Mouse (Mus musculus): ENCODE measurements around the gene Cpa1. TPM values are rescaled to one million over a fixed set of nuclear protein-coding genes. Genes with fewer than 3 reads are reported as not detected.

Gene Cpa1
- polyA plus RNA-seq, 1 experiment, result 0.15 TPM

DNA sequence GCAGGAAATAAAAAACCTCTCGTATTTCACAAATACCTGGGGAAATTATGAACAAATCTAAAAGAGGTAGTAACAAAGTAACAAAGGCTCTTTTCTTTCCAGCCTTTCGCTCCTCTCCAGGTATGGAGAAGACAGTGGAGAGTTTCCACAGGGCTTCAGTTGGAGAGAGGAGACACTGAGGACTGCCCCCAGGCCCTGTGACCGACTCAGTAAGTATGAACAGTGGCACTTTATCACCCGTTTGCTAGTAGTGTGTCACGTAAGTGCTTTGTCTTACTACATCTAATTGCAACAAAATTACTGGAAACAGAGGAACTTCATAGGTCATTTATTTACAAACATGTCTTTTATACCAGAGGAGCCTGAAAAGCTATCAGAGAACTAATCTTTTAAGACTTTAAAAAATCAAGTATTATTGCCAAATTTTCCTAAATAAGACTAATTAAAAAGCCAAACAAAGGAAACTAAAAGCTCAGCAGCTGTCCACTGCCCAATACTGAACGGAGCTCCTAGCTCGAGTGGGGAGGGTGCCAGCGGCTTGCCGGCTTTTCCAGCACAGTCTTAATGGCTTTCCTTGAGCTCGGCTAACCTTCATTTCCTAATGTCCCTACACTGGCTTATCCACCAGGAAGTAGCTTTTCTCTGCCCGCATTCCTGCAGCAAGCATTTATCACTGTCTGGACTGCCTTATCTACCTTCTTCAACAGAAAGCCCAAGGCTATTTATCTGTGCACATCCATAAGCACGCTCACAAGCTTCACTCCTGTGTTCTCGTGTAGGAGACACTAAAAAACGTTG, 34.9 kb downstream of the Cpa1 start:
- no peak for DNase-seq (ENCODE audit: low spot score)

DNA sequence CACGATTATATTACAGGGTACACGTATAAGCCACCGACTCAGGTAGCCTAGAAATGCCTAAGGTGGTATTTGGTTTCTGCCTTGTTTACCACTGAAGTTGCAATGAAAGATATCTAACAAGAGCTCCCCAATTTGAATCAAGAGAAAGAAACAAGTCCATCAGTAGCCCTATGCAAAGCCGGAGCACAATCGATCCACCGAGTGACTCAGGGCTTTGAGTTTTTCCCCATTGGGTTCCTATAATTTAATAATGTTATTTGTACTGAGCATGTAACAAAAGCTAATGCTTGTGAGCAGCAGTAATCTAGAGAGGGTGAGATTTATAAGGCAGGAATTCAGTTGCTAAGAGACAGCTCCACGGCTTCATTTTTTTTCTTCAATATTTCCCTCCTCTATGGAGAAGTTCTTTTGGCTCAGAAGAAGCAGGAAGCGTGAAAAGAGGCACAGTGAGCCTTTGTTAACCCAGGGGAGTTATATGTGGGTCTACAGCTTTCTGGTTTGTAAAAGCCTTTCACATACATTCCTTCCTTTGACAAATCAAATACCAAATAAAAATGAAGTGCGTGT, 35.8 kb downstream of the Cpa1 start:
- no peak for DNase-seq (ENCODE audit: low spot score)

DNA sequence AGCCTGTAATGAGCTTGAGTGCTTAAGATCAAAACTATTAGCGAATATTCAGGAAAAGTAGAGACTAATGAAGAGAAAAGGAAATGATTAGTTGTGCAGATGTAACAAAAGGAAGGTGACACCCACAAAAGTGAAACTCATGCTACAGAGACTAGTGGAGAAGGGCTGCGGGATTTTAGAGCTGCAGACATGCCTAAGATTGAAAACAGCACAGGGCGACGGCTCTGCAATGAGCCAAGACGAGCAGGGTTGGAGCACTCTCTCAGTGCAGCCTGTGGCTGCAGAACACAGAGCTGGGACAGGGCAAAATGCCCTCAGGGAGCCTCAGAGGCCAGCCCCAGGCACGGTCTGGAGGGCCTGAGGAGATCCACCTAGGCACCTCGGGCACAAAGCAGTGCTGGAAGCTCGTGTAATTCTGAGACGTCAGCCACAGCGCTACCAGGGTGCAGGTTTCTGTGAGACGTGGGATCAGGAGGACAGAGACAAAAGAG, 36.3 kb downstream of the Cpa1 start:
- DNase-seq (ENCODE audit: low spot score), result no peak

DNA sequence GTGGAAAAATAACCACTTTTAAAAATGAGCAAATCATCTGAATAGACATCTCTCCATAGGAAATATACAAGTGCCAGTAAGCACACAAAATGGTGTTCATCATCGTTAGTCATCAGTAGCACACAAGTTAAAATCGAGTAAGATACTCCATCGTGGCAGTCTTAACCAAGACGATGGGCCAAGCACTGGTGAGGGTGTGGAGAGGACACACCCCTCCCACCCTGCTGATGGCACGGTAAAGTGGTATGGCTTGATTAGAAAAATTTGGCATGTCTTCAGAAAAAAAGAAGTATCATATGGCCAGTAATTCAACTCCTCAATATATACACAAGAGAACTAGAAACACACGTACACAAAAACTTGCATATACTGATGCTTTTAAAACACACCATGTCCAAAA, 37.5 kb downstream of the Cpa1 start:
- no peak for DNase-seq (ENCODE audit: low spot score)

DNA sequence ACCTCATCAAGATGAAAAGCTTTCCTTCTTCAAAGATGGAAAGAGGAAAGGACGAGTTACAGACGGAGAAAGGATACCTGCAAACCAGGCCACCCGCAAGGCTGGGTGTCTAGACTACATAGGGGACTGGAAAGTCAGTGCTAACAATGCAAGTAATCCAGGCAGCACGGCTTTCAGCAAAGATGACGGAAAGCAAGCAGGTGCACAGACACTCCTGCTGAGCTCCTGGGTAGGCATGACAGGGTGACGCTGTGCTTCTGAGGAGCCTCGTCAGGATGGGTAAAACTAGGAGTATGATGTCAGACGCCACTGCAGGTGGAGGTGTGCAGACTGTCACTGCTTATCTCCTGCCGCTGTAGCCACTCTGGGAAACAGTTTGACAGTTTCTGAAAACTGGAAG, 38.6 kb downstream of the Cpa1 start:
- no peak for DNase-seq (ENCODE audit: low spot score)

DNA sequence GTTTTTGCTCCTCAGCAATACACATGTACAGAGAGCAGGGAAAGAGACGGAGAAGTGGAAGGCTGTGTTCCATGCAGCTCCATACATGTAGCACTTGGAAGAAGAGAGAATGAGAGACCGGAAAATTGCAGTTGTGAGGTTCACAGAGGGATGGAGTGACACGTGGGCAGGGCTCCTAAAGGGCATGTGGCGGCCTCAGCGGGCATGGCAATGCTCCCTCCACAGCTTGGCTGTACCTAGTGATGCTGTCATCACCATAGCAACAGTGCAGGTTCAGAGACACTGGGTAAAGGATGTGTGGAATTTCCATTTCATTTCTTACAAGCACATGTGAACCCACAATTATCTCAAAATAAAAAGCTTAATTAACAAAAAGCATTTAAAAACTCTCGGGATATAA, 39.5 kb downstream of the Cpa1 start:
- DNase-seq (ENCODE audit: low spot score), result no peak

DNA sequence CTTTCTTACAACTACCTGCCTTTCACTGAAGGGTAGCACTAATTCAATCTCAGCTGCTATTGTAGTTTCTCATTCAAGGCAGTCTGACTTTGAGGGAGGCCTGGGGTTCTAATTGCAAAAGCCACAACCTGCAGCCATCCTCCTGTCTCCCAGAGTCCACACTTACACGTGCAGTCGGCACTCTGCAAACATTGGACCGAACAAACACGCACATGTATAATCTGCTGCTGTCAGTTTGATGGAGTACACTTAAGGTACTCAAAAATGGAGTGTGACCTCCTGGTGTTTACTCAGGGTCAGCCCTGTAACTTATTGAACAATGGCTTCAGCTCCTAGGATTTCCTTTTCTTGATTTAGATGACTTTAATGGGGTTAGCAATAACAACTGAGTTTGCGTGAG, 40.5 kb downstream of the Cpa1 start:
- no peak for DNase-seq (ENCODE audit: low spot score)

DNA sequence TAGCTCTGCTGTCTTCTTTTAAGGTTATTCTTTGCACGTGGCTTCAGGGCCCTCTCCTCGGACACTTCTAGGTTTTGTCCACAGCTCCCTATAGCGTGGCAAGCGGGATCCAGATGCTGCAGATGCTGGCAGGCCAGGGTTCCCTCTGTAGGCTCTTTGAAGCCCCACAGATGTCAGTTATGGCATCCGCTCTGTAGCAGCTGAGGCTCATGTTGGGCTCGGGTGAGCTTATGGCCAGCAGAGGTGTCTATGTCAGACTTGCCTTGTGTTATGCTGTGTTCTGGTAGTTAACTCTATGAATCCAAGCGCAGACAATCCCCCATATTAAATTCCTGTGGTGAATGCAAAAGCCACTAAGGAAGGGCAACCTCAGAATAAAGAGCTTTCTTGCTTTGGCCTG, 41.4 kb downstream of the Cpa1 start:
- DNase-seq (ENCODE audit: low spot score), result no peak

DNA sequence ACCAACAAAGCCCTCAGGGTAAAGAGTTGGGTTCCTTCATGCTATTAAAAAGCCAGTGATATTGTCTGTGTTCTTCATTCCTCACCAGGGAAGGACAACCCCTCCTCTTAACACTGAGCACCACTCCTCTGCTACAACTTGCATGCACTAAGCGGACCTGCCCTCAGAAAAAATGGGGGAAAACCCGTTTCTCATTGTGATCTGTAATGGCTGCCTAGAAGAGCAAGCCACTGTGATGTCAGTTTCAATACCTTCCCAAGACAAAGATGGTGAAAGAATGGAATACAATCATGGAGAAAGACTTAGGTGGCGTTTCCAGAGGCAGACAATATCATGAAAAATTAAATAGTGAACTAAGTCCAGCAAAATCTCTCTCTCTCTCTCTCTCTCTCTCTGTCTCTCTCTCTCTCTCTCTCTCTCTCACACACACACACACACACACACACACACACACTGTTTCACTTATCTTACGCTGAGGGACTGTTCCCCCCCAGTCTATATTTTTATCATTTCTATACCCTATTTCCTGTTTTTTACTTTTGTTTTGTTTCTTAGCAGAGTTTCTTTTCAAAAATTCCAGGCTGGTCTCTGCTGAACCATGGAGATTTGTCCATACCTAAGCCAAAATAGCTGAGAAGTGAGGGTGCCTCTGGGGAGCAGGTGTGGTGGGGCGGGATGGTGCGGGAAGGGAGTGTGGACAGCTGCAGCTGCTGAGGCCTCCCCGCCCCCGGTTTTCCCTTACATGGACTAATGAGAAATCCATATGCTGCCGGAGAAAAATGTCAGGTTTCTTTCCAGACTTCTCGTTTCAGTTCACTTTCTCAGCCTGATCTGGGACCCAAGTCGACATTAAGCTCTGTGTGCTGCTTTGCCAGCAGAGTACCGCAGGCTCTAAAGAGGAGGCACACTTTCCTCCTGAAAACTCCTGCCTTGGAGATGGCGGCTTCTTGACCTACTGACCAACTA, 43.2 kb downstream of the Cpa1 start:
- no peak for DNase-seq (ENCODE audit: low spot score)

DNA sequence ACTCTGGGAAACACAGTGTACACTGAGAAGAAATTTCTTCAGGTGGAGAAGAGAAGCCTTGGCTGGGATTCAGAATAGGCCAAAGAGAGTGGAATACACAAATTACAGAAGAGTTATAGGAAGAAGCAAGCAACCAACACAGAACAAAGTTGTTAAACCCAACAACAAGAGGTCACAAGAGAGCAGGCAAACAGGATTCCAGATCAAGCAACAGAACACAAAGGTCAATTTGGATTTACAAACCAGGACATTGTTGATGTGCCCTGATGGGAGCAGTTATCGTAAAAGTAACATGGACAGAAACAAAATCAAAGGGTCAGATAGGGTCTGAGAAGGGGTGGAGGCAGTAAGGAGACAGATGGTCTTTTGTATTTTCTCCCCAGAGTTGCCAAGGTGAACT, 45.6 kb downstream of the Cpa1 start:
- no peak for DNase-seq (ENCODE audit: low spot score)

DNA sequence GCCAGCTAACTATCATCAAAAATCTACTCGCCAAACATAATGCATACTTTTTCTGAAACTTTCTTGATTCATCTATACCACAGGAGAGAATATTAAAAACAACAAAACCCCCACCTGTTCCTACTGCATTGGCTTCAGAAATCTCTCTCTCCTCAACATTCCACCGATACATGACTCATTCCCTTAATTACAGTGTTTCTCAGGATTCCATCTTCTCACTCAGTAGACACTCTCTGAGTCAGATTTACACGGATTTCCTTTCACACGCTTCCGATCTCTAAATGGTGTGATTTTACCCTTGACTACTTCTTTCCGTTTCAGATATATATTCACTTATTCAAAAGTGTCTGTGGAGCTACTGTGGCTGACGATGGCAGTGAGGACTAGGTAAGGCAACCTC, 48.2 kb downstream of the Cpa1 start:
- no peak for DNase-seq (ENCODE audit: low spot score)

DNA sequence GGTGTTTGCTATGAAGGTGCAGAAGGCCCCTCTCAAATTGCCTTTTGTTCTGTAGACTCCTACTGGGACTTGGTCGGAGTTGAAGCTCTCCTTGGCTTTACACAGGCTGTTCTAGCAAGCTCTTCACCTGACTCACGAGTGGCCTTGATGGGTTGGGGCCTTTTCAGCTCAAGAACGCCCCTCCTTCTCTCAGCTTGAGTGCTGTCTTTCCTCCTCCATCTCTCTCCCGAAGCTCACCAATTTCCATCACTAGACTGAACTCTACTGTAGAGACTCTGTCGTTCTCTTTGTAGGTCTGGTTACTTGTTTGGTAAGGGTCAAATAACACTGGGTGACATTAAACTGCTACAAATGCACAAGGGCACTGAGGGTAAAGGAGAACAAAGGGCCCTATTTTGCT, 53.8 kb downstream of the Cpa1 start:
- no peak for DNase-seq (ENCODE audit: low spot score)

DNA sequence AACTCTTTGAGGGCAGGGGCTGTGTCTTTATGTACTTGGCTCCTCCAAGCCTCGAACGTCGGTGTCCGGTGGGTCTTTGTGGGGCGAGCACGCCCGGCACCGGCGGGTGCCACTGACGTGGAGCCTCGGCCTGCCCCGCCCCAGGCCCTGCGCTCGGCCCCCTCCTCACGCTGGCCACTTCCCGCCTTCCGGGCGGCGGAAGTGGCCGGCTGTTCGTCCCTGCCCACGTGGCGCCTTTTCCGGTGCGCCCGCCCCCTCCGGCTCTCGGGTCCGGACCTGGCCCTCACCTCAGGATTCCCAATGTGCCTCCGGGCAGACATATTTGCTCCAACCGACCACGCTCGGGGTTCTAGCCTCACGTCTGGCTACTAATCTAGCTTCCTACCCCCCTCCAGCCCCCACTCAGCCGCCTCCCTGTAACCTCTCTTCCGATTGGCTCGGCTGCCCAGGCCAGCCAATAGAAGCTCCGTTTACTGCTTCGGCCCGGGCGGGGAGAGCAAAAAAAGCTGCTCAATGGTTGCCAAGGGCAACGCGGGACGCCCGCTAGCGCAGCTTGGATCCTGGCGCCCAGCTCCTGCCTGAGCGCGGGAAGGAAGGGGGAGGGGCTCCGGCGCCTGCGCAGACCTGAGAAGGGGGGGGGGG, 54.5 kb downstream of the Cpa1 start, which contains the start of gene Cep41:
Gene Cep41 (minus strand): TSS at position 400 of the 642 bp plus-strand sequence.
- peak; percentile 99 for DNase-seq (ENCODE audit: low spot score)

DNA sequence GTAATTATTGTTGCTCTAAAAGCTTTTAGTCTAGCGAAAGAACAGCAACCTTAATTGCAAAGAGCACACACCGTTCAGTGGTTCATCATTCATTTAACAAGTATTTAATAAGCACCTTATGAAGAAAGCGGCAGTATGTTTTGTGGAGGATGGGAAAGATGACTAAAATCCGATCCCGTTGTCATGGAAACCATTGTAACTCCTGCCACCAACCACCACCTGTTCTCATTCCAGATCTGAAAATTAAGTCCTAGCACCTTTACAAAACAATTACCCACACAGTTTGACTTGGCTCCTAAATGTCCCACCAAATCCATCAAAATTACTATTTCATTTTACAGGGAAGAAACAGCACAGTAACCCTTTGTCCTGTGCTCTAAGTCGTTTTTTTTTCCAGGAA, 55.2 kb downstream of the Cpa1 start:
- no peak for DNase-seq (ENCODE audit: low spot score)

Other genes starting within 250 kb of the Cpa1 start
- 13.9 and 14.7 TPM in 2 replicates for gene Zc3hc1, start 248.2 kb upstream of the Cpa1 start, polyA plus RNA-seq (2012; rRNA removed)
- gene Klhdc10, start 237.3 kb upstream of the Cpa1 start, polyA plus RNA-seq (2012; rRNA removed), result 22.8 and 23.3 TPM in 2 replicates
- gene Tmem209, start 129.4 kb upstream of the Cpa1 start, polyA plus RNA-seq (2012; rRNA removed), result 23.8 and 26.2 TPM in 2 replicates
- 0.04 and 0.07 TPM in 2 replicates for gene Ssmem1, start 129.4 kb upstream of the Cpa1 start, polyA plus RNA-seq (2012; rRNA removed)
- 0.16 and 0.18 TPM in 2 replicates for gene Cpa2, start 97.6 kb upstream of the Cpa1 start, polyA plus RNA-seq (2012; rRNA removed)
- gene Cpa4, start 70.8 kb upstream of the Cpa1 start, polyA plus RNA-seq (2012; rRNA removed), result not detected in 2 replicates
- gene Cpa5, start 28.2 kb upstream of the Cpa1 start, polyA plus RNA-seq (2012; rRNA removed), result 0.03 TPM in 1 of 2 replicates, not detected in the other
- 5.7 and 7.1 TPM in 2 replicates for gene Cep41, start 54.5 kb downstream of the Cpa1 start, polyA plus RNA-seq (2012; rRNA removed)
- 4.7 and 5.1 TPM in 2 replicates for gene Mest, start 84.3 kb downstream of the Cpa1 start, polyA plus RNA-seq (2012; rRNA removed)

Measured in urinary bladder, adult 2 months (tissue).